27 mouse cellular contexts compared by ENCODE assay signal in genomic region chr8:22258946-22259450, GRCm38 (mm10). TPM values are rescaled to one million over a fixed set of nuclear protein-coding genes. Genes with fewer than 3 reads are reported as not detected.
A peak's percentile ranks its signal among the peaks of the same experiment; 100 is the strongest.
DNase-seq lines count a peak whose midpoint lies in the region; TF ChIP-seq lines count a peak whose summit lies in the region.
"Had no signal": no experiment of that assay in that cellular context is flagged by ENCODE, and none has a peak within 500 bp of the region (broad histone marks: within the 10 kb centered on the region; RNA-seq: fewer than 3 reads in every experiment).

No protein-coding gene starts in this region.

- no peak overlapping the region for H3K27ac ChIP-seq in hindbrain, embryonic 10.5 days
- H3K27ac ChIP-seq: heart, embryonic 13.5 days; hindbrain, embryonic 15.5 days; liver, embryonic 12.5 days; midbrain, embryonic 13.5 days; stomach, embryonic 15.5 days had no signal

- no peak overlapping the region for H3K4me3 ChIP-seq in lung, adult 2 months (replicated peaks; ENCODE audit: extremely low read depth, low read depth, low read length)
- H3K4me3 ChIP-seq in hindbrain, embryonic 10.5 days = no peak overlapping the region
- H3K4me3 ChIP-seq: erythroblast, embryonic 14.5 days; heart, embryonic 13.5 days; hindbrain, embryonic 15.5 days; liver, embryonic 12.5 days; midbrain, embryonic 13.5 days; myocyte; stomach, embryonic 15.5 days had no signal

- 61% methylated on average over 18 of the region's 18 CpGs for WGBS in lung, adult 2 months
- 82% methylated on average over 18 of the region's 18 CpGs for WGBS in hindbrain, embryonic 10.5 days

- H3K36me3 ChIP-seq in hindbrain, embryonic 10.5 days = peaks cover 9% of the 10 kb centered on the region; the same call in 1 of the 2 replicates
- H3K36me3 ChIP-seq: liver, embryonic 12.5 days; stomach, embryonic 15.5 days had no signal

- DNase-seq in gastrocnemius, postnatal 14 days = peak; percentile 16
- no peak for DNase-seq in gastrocnemius, adult 8-10 months (ENCODE audit: low spot score in 2 of 2)
- DNase-seq in lung, adult 18-20 months = peak; percentile 31 to 50
- no peak for DNase-seq in lung, adult 2 months
- DNase-seq in heart, postnatal 4 days = peak; percentile 25
- DNase-seq in hindbrain, embryonic 10.5 days (ENCODE audit: low spot score) = no peak
- no peak for DNase-seq in cerebellum, postnatal 25 days
- DNase-seq: adrenal gland, postnatal 14 days; cerebellum, adult 9-10 months; embryo, embryonic 11 days; forebrain, postnatal 0 days; kidney, postnatal 10 days; left cerebral cortex, postnatal 4 days; retina, postnatal 1 day; thymus, postnatal 14 days had no signal

- intact Hi-C loops in gastrocnemius, postnatal 14 days (cut with DNase I; ENCODE audit: low total_unique reads) = no loop called here

- TF ChIP-seq POLR2A in lung, adult 2 months (IDR thresholded peaks at IDR 0.05; ENCODE audit: borderline replicate concordance, extremely low read depth, low read depth, low read length) = no peak

- H3K4me1 ChIP-seq in lung, adult 2 months (ENCODE audit: control insufficient read depth, insufficient read depth, low read length) = peaks cover 11% of the 10 kb centered on the region
- H3K4me1 ChIP-seq in hindbrain, embryonic 10.5 days (replicated peaks) = 0 out of 2 replicates have a peak, but pooled peaks cover 6% of the 10 kb centered on the region
- H3K4me1 ChIP-seq: hindbrain, embryonic 15.5 days; midbrain, embryonic 13.5 days had no signal

- TF ChIP-seq CTCF in lung, adult 2 months (IDR thresholded peaks at IDR 0.05; ENCODE audit: insufficient read depth, low read length) = no peak

- H3K9me3 ChIP-seq in hindbrain, embryonic 10.5 days = peaks cover 9% of the 10 kb centered on the region
- H3K9me3 ChIP-seq: hindbrain, embryonic 15.5 days; midbrain, embryonic 13.5 days; stomach, embryonic 15.5 days had no signal

- H3K27me3 ChIP-seq in hindbrain, embryonic 10.5 days (ENCODE audit: insufficient read depth, poor library complexity, severe bottlenecking) = no peaks in the 10 kb centered on the region
- H3K27me3 ChIP-seq: heart, embryonic 13.5 days; hindbrain, embryonic 15.5 days; liver, embryonic 12.5 days; midbrain, embryonic 13.5 days; stomach, embryonic 15.5 days had no signal

RNA-seq across cellular contexts. Expression of gene Tpte, which starts 24.2 kb away (rescaled TPM):
- not detected for total RNA-seq in gastrocnemius, postnatal 14 days (2021)
- not detected for total RNA-seq in gastrocnemius, adult 8-10 months (2022)
- not detected in 2 replicates for polyA plus RNA-seq in lung, adult 2 months (2012; rRNA removed)
- total RNA-seq in heart, postnatal 4 days (2021) = not detected
- polyA plus RNA-seq in hindbrain, embryonic 10.5 days (2016; fragmentation: Nextera tagmentation; extraction: Ambion mirVana) = not detected in 2 replicates
- total RNA-seq: adrenal gland, postnatal 14 days; forebrain, postnatal 0 days; layer of hippocampus, postnatal 10 days; left cerebral cortex, postnatal 4 days; MEL; neutrophil, adult 5-6 weeks had no signal
- polyA plus RNA-seq: C2C12; erythroblast, embryonic 14.5 days; forebrain, postnatal 0 days; heart, embryonic 13.5 days; hindbrain, embryonic 15.5 days; liver, embryonic 12.5 days; midbrain, embryonic 13.5 days; myocyte; small intestine, adult 2 months; stomach, embryonic 15.5 days had no signal

RNA-seq across cellular contexts. Expression of gene Thsd1, which starts 31.9 kb away (rescaled TPM):
- total RNA-seq in gastrocnemius, postnatal 14 days (2021) = 1 to 10 TPM; 4.1 to 4.2 TPM
- 1 to 10 TPM in 3 of 4 experiments, under 1 TPM in 1; 0.70 to 1.4 (median 1.2) TPM for total RNA-seq in gastrocnemius, adult 8-10 months (2022)
- 23.1 and 25.5 TPM in 2 replicates for polyA plus RNA-seq in lung, adult 2 months (2012; rRNA removed)
- total RNA-seq in heart, postnatal 4 days (2021) = 10 to 100 TPM; 14.4 to 14.6 TPM
- polyA plus RNA-seq in hindbrain, embryonic 10.5 days (2016; fragmentation: Nextera tagmentation; extraction: Ambion mirVana) = 9.2 and 11.4 TPM in 2 replicates
- total RNA-seq: MEL had no signal
- polyA plus RNA-seq: erythroblast, embryonic 14.5 days had no signal

Comparison
In these comparisons a context has a peak if more than half of its experiments do, and no peak if none do; other contexts are left out.
1. DNase-seq: peak in gastrocnemius, postnatal 14 days (single experiment), lung, adult 18-20 months (2 of 2) and heart, postnatal 4 days (single experiment); none in gastrocnemius, adult 8-10 months (0 of 2), lung, adult 2 months (single experiment), hindbrain, embryonic 10.5 days (single experiment) and cerebellum, postnatal 25 days (0 of 2).